20 mouse cellular contexts compared by ENCODE assay signal in genomic region chr6:142977221-142977620, GRCm38 (mm10). TPM values are rescaled to one million over a fixed set of nuclear protein-coding genes. Genes with fewer than 3 reads are reported as not detected.
DNase-seq lines count a peak whose midpoint lies in the region; ATAC-seq and TF ChIP-seq lines count a peak whose summit lies in the region.
"Had no signal": no experiment of that assay in that cellular context is flagged by ENCODE, and none has a peak within 500 bp of the region (broad histone marks: within the 10 kb centered on the region; RNA-seq: fewer than 3 reads in every experiment).

No protein-coding gene starts in this region.

- H3K4me1 ChIP-seq in heart, adult 2 months (ENCODE audit: control insufficient read depth, insufficient read depth, low read length): no peaks in the 10 kb centered on the region
- no peaks in the 10 kb centered on the region for H3K4me1 ChIP-seq in liver, postnatal 0 days (ENCODE audit: insufficient read depth)
- 0 out of 2 replicates have a peak, but pooled peaks cover 7% of the 10 kb centered on the region for H3K4me1 ChIP-seq in liver, embryonic 12.5 days
- H3K4me1 ChIP-seq in E14TG2a.4 (replicated peaks; ENCODE audit: low read depth, low read length): peaks cover 72% of the 10 kb centered on the region
- H3K4me1 ChIP-seq: forebrain, embryonic 15.5 days had no signal

- TF ChIP-seq POLR2A in heart, adult 2 months (IDR thresholded peaks at IDR 0.05; ENCODE audit: insufficient read depth, low read depth, low read length): no peak
- no peak for TF ChIP-seq POLR2A in brain, embryonic 14.5 days (IDR thresholded peaks at IDR 0.05; ENCODE audit: borderline replicate concordance, extremely low read depth, insufficient read depth, insufficient read length, poor library complexity, severe bottlenecking)

- no peak for TF ChIP-seq EP300 in heart, adult 2 months (IDR thresholded peaks at IDR 0.05; ENCODE audit: insufficient read depth, low read depth, low read length)
- TF ChIP-seq EP300 in liver, postnatal 0 days (IDR thresholded peaks at IDR 0.05; ENCODE audit: low read depth): no peak

- no peak for DNase-seq in heart, adult 2 months
- DNase-seq in heart, adult 8-10 months (ENCODE audit: low spot score): no peak
- no peak for DNase-seq in liver, postnatal 0 days
- no peak for DNase-seq in brain, embryonic 14.5 days (ENCODE audit: low read depth)
- DNase-seq in left cerebral cortex, postnatal 10 days (ENCODE audit: extremely low spot score in 1 of 2, low spot score in 2 of 2): no peak
- DNase-seq in spleen, postnatal 10 days (ENCODE audit: low spot score in 2 of 2): no peak
- DNase-seq: adrenal gland, postnatal 10 days; cerebellum, postnatal 10 days; gastrocnemius, postnatal 36 days; heart, postnatal 14 days; thymus, adult 18-20 months had no signal

- no peak overlapping the region for H3K4me3 ChIP-seq in heart, adult 2 months
- H3K4me3 ChIP-seq in liver, postnatal 0 days (ENCODE audit: low read depth, low read length): no peak overlapping the region
- H3K4me3 ChIP-seq in liver, embryonic 12.5 days: no peak overlapping the region
- H3K4me3 ChIP-seq in E14TG2a.4 (replicated peaks; ENCODE audit: low read length): no peak overlapping the region
- H3K4me3 ChIP-seq: embryonic facial prominence, embryonic 12.5 days; erythroblast, embryonic 14.5 days; forebrain, embryonic 15.5 days; heart, embryonic 12.5 days; hindbrain, embryonic 12.5 days had no signal

- H3K4me2 ChIP-seq in liver, postnatal 0 days (ENCODE audit: low read depth, low read length): no peak overlapping the region
- no peak overlapping the region for H3K4me2 ChIP-seq in liver, embryonic 12.5 days
- H3K4me2 ChIP-seq: embryonic facial prominence, embryonic 12.5 days; forebrain, embryonic 15.5 days; heart, embryonic 12.5 days; hindbrain, embryonic 12.5 days had no signal

- H3K27me3 ChIP-seq in heart, adult 2 months (ENCODE audit: control insufficient read depth, insufficient read depth, low read length): no peaks in the 10 kb centered on the region
- no peaks in the 10 kb centered on the region for H3K27me3 ChIP-seq in liver, postnatal 0 days (ENCODE audit: insufficient read depth, low read length)
- no peaks in the 10 kb centered on the region for H3K27me3 ChIP-seq in liver, embryonic 12.5 days (replicated peaks)
- H3K27me3 ChIP-seq in E14TG2a.4 (ENCODE audit: insufficient read depth, low read length): no peaks in the 10 kb centered on the region
- H3K27me3 ChIP-seq: embryonic facial prominence, embryonic 12.5 days; forebrain, embryonic 15.5 days; heart, embryonic 12.5 days; hindbrain, embryonic 12.5 days had no signal

- intact Hi-C loops in heart, adult 2 months (cut with DNase I): no loop called here
- intact Hi-C loops in left cerebral cortex, postnatal 10 days (cut with DNase I): no loop called here

- 57% methylated on average over 1 of the region's 1 CpGs for WGBS in heart, adult 2 months
- WGBS in liver, postnatal 0 days (ENCODE audit: insufficient replicate concordance): 58% methylated on average over 1 of the region's 1 CpGs
- 42% methylated on average over 1 of the region's 1 CpGs for WGBS in liver, embryonic 12.5 days (ENCODE audit: insufficient replicate concordance)

- no peak overlapping the region for H3K27ac ChIP-seq in heart, adult 2 months
- H3K27ac ChIP-seq in liver, postnatal 0 days (ENCODE audit: low read depth): no peak overlapping the region
- no peak overlapping the region for H3K27ac ChIP-seq in liver, embryonic 12.5 days
- H3K27ac ChIP-seq: embryonic facial prominence, embryonic 12.5 days; forebrain, embryonic 15.5 days; hindbrain, embryonic 12.5 days had no signal

- 0 out of 2 replicates have a peak, but pooled peaks have one; percentile 10 for TF ChIP-seq CTCF in heart, adult 2 months (IDR thresholded peaks at IDR 0.05)
- peak; percentile 12; the same call in 1 of the 2 replicates for TF ChIP-seq CTCF in liver, postnatal 0 days (IDR thresholded peaks at IDR 0.05; ENCODE audit: low read depth)
- TF ChIP-seq CTCF in E14TG2a.4 (conservative IDR thresholded peaks at IDR 0.05; ENCODE audit: low read length): peak; percentile 50
- 0 out of 2 replicates have a peak, but pooled peaks have one; percentile 19 for TF ChIP-seq CTCF in brain, embryonic 14.5 days (IDR thresholded peaks at IDR 0.05; ENCODE audit: borderline replicate concordance, extremely low read depth, insufficient read depth, insufficient read length)

- H3K79me2 ChIP-seq in heart, adult 2 months (replicated peaks; ENCODE audit: control insufficient read depth, insufficient read depth, low read length): no peaks in the 10 kb centered on the region

- H3K9ac ChIP-seq in heart, adult 2 months (ENCODE audit: low read depth, low read length): no peak overlapping the region
- no peak overlapping the region for H3K9ac ChIP-seq in liver, postnatal 0 days (replicated peaks)
- H3K9ac ChIP-seq in liver, embryonic 12.5 days: no peak overlapping the region
- H3K9ac ChIP-seq: embryonic facial prominence, embryonic 12.5 days; forebrain, embryonic 15.5 days; heart, embryonic 12.5 days; hindbrain, embryonic 12.5 days had no signal

- ATAC-seq in liver, postnatal 0 days: no peak
- ATAC-seq in liver, embryonic 12.5 days: no peak
- ATAC-seq: activated CD4-positive, CD25-positive, alpha-beta regulatory T cell, adult 4 months; forebrain, embryonic 15.5 days; midbrain, embryonic 16.5 days had no signal

- H3K9me3 ChIP-seq in liver, postnatal 0 days (ENCODE audit: low read length): no peaks in the 10 kb centered on the region; the same call in 1 of the 2 replicates
- H3K9me3 ChIP-seq in liver, embryonic 12.5 days (replicated peaks): no peaks in the 10 kb centered on the region
- H3K9me3 ChIP-seq in E14TG2a.4 (ENCODE audit: low read length): no peaks in the 10 kb centered on the region
- H3K9me3 ChIP-seq: embryonic facial prominence, embryonic 12.5 days; forebrain, embryonic 15.5 days; hindbrain, embryonic 12.5 days had no signal

- no peaks in the 10 kb centered on the region for H3K36me3 ChIP-seq in heart, adult 2 months (ENCODE audit: control insufficient read depth, insufficient read depth, low read length)
- no peaks in the 10 kb centered on the region for H3K36me3 ChIP-seq in liver, postnatal 0 days (replicated peaks; ENCODE audit: insufficient read depth, low read length)
- H3K36me3 ChIP-seq in liver, embryonic 12.5 days: no peaks in the 10 kb centered on the region
- peaks cover 54% of the 10 kb centered on the region for H3K36me3 ChIP-seq in E14TG2a.4 (ENCODE audit: insufficient read depth, low read length)
- H3K36me3 ChIP-seq: embryonic facial prominence, embryonic 12.5 days; forebrain, embryonic 15.5 days; heart, embryonic 12.5 days; hindbrain, embryonic 12.5 days had no signal

RNA-seq across cellular contexts. Expression of gene St8sia1, which starts 13.0 kb away (rescaled TPM):
- total RNA-seq in heart, adult 2 months (2021): under 1 TPM; 0.10 to 0.11 TPM
- polyA plus RNA-seq in heart, adult 2 months (2012; rRNA removed): 0.10 and 0.15 TPM in 2 replicates
- total RNA-seq in heart, adult 8-10 months (2022): under 1 TPM; 0.09 to 0.25 (median 0.17) TPM
- polyA plus RNA-seq in liver, postnatal 0 days (2015; fragmentation: Nextera tagmentation; extraction: Ambion mirVana): 0.05 and 0.22 TPM in 2 replicates
- 0.67 TPM in 2 replicates for polyA plus RNA-seq in liver, embryonic 12.5 days (2016; fragmentation: Nextera tagmentation; extraction: Ambion mirVana)
- polyA plus RNA-seq in brain, embryonic 14.5 days (2012; rRNA removed): 11.5 and 20.6 TPM in 2 replicates
- total RNA-seq in left cerebral cortex, postnatal 10 days (2021): 10 to 100 TPM; 21.7 to 24.4 TPM
- polyA plus RNA-seq: erythroblast, embryonic 14.5 days had no signal
